Mouse (Mus musculus): ENCODE measurements around the gene Olfr1206. TPM values are rescaled to one million over a fixed set of nuclear protein-coding genes. Genes with fewer than 3 reads are reported as not detected.

Olfr1206 gene
- not detected in 4 replicates for total RNA-seq (2023; ENCODE audit: inconsistent age)

DNA sequence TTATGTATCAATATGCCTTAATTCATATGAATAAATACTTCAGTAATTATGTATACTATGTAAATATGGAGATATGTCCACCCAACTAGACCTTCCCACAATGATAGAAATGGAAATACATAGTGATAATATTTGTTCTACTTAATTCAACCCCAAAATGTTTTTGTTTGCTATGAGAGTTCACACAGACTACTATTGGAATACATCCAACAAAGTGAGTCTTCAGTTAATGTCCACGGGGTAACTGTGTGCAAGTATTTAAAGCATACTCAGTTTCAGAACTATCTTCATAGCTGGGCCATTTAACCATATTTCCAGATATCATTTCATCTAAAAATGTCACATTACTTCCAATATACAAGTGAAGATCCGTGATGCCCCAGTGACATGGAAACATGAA is at the start of gene Olfr1206:
Gene Olfr1206, plus strand, starts transcription at position 301 of the 400 bp plus-strand sequence.

DNA sequence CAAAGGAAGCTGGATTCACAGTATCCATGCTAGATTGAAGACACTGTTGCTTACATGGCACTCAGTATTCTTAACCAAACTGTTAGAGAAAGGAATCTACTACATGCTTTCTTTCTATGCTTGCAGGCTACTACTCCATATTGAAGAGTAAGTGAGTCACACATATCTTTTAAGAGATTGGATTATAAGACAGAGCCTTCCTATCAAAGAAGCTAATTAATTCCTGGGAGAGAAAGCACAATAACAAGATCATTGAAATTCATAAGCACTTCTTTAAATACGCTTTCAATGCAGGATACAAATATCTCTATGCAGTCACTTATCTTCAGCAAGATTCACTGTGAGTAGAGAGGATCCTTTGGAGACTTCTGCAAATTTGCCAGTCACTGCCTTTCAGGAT is 48.8 kb upstream of the Olfr1206 start, which contains the start of gene Olfr1202:
Gene Olfr1202, plus strand, starts transcription at position 301 of the 400 bp plus-strand sequence.

DNA sequence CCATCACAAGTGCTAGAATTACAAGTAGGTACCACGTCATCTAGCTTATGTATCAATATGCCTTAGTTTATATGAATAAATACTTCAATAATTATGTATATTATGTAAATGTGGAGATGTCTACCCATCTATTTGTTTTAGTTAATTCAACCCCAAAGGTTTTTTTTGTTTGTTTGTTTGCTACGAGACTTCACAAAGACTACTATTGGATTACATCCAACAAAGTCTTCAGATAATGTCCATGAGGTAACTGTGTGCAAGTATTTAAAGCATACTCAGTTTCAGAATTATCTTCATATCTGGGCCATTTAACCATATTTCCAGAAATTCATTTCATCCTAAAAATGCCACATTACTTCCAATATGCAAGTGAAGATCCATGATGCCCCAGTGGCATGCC is 33.6 kb upstream of the Olfr1206 start, which contains the start of gene Olfr1205:
Gene Olfr1205, plus strand, starts transcription at position 301 of the 400 bp plus-strand sequence.

DNA sequence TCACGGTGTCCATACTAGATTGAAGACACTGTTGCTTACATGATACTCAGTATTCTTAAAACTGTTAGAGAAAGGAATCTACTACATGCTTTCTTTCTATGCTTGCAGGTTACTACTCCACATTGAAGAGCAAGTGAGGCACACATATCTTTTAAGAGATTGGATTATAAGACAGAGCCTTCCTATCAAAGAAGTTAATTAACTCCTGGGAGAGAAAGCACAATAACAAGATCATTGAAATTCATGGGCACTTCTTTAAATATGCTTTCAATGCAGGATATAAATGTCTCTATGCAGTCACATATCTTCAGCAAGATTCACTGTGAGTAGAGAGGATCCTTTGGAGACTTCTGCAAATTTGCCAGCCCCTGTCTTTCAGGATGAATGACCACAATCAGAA is 14.0 kb upstream of the Olfr1206 start, which contains the start of gene Olfr1204:
Gene Olfr1204, plus strand, starts transcription at position 301 of the 400 bp plus-strand sequence.

DNA sequence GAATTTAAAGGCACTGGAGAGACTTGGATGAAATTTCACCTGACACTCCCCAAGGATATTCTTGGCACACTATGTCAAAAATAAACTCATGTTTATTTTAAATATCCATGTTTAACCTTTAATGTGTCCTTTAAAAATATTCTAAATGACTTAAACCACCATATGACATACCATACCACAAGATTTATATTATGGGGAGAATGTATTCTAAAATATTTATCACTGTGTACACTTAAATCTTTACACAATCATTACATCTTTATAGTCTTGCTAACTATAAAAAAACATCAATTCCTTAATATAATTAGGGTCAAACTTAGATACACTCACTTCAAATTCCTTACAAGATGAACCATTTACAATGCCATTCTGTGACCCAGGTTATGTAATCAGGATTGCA is 39.2 kb downstream of the Olfr1206 start, which contains the start of gene Olfr1208:
Gene Olfr1208, minus strand, starts transcription at position 101 of the 400 bp plus-strand sequence.

DNA sequence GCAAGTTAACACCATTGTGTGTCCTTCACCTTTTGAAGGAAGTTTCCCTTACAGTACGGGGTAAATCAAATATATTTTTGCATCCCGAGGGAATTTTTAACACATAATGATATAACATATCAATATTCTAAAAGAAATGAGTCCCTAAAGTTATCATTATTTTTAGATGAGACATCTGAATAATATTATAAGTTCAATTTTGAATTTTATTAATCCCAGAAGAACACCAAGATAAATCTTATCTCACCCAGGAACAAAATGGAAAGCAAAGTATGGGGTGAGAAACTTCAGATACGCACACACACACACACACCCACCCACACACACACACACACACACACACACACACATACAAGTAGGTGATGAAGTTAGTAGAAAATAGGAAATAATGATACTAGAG is 52.0 kb downstream of the Olfr1206 start, which contains the start of gene Olfr1209:
Gene Olfr1209, minus strand, starts transcription at position 101 of the 400 bp plus-strand sequence.

Other genes starting within 250 kb of the Olfr1206 start
- 0.15 to 0.26 TPM (median 0.16 TPM) in 3 of 4 replicates, not detected in the other for gene Olfr1191-ps1, start 222.7 kb upstream of the Olfr1206 start, total RNA-seq (2023; ENCODE audit: inconsistent age)
- not detected in 4 replicates for gene Olfr1192-ps1, start 214.7 kb upstream of the Olfr1206 start, total RNA-seq (2023; ENCODE audit: inconsistent age)
- gene Olfr1193, start 187.6 kb upstream of the Olfr1206 start, total RNA-seq (2023; ENCODE audit: inconsistent age), result not detected in 4 replicates
- not detected in 4 replicates for gene Olfr1195, start 174.0 kb upstream of the Olfr1206 start, total RNA-seq (2023; ENCODE audit: inconsistent age)
- gene Olfr1196, start 158.6 kb upstream of the Olfr1206 start, total RNA-seq (2023; ENCODE audit: inconsistent age), result not detected in 4 replicates
- gene Olfr1197, start 130.9 kb upstream of the Olfr1206 start, total RNA-seq (2023; ENCODE audit: inconsistent age), result not detected in 4 replicates
- gene Olfr1198, start 111.9 kb upstream of the Olfr1206 start, total RNA-seq (2023; ENCODE audit: inconsistent age), result not detected in 4 replicates
- not detected in 4 replicates for gene Olfr1199, start 102.8 kb upstream of the Olfr1206 start, total RNA-seq (2023; ENCODE audit: inconsistent age)
- gene Olfr1200, start 92.7 kb upstream of the Olfr1206 start, total RNA-seq (2023; ENCODE audit: inconsistent age), result not detected in 4 replicates
- gene Olfr1201, start 70.2 kb upstream of the Olfr1206 start, total RNA-seq (2023; ENCODE audit: inconsistent age), result not detected in 4 replicates
- not detected in 4 replicates for gene Olfr1202, start 48.7 kb upstream of the Olfr1206 start, total RNA-seq (2023; ENCODE audit: inconsistent age)
- gene Olfr1205, start 33.5 kb upstream of the Olfr1206 start, total RNA-seq (2023; ENCODE audit: inconsistent age), result not detected in 4 replicates
- not detected in 4 replicates for gene Olfr1204, start 13.9 kb upstream of the Olfr1206 start, total RNA-seq (2023; ENCODE audit: inconsistent age)
- gene Olfr1208, start 39.1 kb downstream of the Olfr1206 start, total RNA-seq (2023; ENCODE audit: inconsistent age), result not detected in 4 replicates
- gene Olfr1209, start 51.9 kb downstream of the Olfr1206 start, total RNA-seq (2023; ENCODE audit: inconsistent age), result not detected in 4 replicates
- not detected in 4 replicates for gene Olfr1211, start 74.9 kb downstream of the Olfr1206 start, total RNA-seq (2023; ENCODE audit: inconsistent age)
- gene Olfr1212, start 90.7 kb downstream of the Olfr1206 start, total RNA-seq (2023; ENCODE audit: inconsistent age), result not detected in 4 replicates
- gene Gm13762, start 117.0 kb downstream of the Olfr1206 start, total RNA-seq (2023; ENCODE audit: inconsistent age), result not detected in 4 replicates
- not detected in 4 replicates for gene Olfr1214, start 129.4 kb downstream of the Olfr1206 start, total RNA-seq (2023; ENCODE audit: inconsistent age)
- gene Olfr1215, start 143.7 kb downstream of the Olfr1206 start, total RNA-seq (2023; ENCODE audit: inconsistent age), result not detected in 4 replicates
- not detected in 4 replicates for gene Olfr1216, start 155.1 kb downstream of the Olfr1206 start, total RNA-seq (2023; ENCODE audit: inconsistent age)
- not detected in 4 replicates for gene Olfr1217, start 168.8 kb downstream of the Olfr1206 start, total RNA-seq (2023; ENCODE audit: inconsistent age)
- not detected in 4 replicates for gene Olfr1218, start 198.0 kb downstream of the Olfr1206 start, total RNA-seq (2023; ENCODE audit: inconsistent age)
- gene Olfr1219, start 220.3 kb downstream of the Olfr1206 start, total RNA-seq (2023; ENCODE audit: inconsistent age), result not detected in 4 replicates
- not detected in 4 replicates for gene Olfr1220, start 243.6 kb downstream of the Olfr1206 start, total RNA-seq (2023; ENCODE audit: inconsistent age)